Mouse (Mus musculus) adrenal gland, postnatal 10 days (tissue): ENCODE measurements at regions not wholly inside any gene's neighbourhood (a gene's known extent, or its start where the extent isn't known, plus 50 kb on each side); places are given as distances from the start of the nearest gene placed in this dataset.

Experiments
- DNase-seq: peaks from one replicate; pipeline ENCODE4 v3.0.0; 2021; ENCODE audit warnings: mixed read lengths

- peak; percentile 8 for DNase-seq
These were observed 745.9 kb downstream of the Tmem182 start for GRCm38 (mm10) chr1:41551271-41551670.

GRCm38 (mm10) chr1:41555607-41556006, 750.2 kb downstream of the Tmem182 start:
- DNase-seq, result peak; percentile 65

DNA sequence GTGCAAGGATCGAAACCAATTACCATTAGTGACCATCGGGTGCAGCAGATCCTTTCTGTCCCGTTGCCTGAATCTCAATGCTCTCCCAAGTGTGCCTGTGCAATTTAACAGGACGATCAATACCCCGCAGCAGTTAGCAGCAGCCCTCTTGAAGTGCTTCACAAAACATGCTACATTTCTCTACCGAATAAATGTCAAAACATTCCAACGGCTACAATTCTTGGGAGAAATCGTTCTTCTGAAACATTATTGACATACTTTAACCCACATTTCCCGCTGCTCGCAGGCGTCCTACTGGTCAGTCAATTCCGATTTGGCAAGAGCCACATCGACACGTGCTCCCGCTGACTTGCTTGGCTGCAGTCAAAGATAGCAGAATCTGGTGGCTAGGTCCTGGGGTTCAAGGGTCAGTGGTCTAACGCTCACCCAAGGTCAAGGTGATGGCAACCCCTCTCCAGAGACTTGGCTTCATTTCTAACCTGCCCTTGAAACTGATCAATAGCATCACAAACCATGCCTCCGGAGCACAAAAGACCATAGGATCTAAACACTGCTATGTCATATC, 753.8 kb downstream of the Tmem182 start:
- DNase-seq, result no peak

GRCm38 (mm10) chr1:41559991-41560390, 754.6 kb downstream of the Tmem182 start:
- DNase-seq, result no peak

GRCm38 (mm10) chr1:41603471-41603870, 798.1 kb downstream of the Tmem182 start:
- DNase-seq, result no peak

DNA sequence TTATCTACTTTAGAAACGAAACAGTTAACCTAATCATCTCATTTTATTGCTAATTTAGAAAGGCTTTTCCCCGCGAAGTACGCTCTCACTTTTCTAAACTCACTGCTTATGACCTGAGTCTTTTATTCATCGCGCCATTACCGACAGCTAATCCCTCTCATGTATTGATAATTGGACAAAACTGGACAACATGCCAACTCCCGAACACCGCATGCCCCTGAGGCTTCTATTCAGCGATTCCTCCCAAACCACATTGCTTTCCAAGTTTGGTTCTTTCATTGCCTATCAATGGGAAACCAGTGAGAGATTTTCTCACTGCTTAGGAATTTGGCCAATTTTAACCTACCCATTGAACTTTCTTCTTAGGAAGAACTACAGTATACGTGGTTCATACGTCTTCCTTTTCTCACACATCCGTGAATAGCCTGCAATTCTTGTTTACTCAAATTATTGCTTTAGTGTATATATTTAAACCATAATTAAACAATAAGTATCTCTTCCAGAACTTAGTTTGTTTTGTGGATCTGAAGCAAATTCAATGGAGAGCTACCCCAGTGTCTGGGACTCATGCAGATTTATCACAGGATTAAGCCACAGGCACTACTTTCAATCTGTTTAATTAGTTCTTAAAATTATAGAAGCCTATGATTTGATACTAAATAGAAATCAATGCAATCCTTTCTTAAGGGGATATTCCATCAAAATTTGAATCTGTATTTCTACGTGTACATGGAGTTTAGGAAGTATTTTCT, 799.8 kb downstream of the Tmem182 start:
- no peak for DNase-seq

GRCm38 (mm10) chr1:41605748-41606131, 800.3 kb downstream of the Tmem182 start:
- no peak for DNase-seq

- no peak for DNase-seq
These were observed 805.4 kb downstream of the Tmem182 start for GRCm38 (mm10) chr1:41610783-41611182.

- no peak for DNase-seq
These were observed 846.4 kb downstream of the Tmem182 start for GRCm38 (mm10) chr1:41651804-41652203.

- DNase-seq, result no peak
These were observed 846.8 kb downstream of the Tmem182 start for GRCm38 (mm10) chr1:41652210-41652609.

DNA sequence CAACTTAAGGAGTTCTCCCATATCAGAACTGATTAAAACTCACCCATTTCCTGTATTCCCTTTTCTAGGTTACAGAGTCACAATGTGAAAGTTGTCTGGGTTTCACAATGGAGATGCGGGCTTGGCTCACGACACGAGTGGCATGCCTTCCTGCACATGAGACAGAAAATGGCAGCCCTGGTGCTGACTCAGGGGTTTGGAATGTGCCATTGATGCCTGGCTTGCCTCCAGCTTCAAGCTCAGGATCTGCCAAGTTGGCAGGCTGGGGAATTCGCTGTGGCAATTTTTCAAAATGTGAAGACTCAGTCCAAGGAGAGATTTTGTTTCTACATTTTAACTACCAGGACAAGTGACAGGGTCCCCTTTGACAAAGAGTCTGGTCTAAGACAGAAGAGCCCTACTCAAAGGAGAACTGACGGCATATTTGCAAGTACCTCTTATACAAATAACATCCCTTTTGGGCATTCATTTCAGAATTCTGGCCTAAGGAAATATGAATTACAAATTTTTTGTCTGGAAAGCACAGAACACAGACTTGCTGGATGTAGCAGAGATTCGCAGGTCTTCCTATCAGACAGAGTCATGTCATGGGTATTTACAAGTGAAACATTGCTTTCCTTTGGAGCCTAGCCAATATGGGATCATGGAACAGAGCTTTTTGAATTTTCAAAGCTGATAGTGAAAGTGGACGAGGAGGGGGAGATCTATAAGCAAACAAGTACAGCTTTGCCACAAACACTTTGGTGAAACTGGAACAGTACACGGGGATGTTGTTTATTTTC, 847.4 kb downstream of the Tmem182 start:
- DNase-seq, result peak; percentile 89

- DNase-seq, result no peak
These were observed 868.7 kb downstream of the Tmem182 start for GRCm38 (mm10) chr1:41674086-41674485.

- DNase-seq, result no peak
These were observed 869.9 kb downstream of the Tmem182 start for GRCm38 (mm10) chr1:41675345-41675744.

- no peak for DNase-seq
These were observed 900.3 kb downstream of the Tmem182 start for GRCm38 (mm10) chr1:41705692-41706091.

GRCm38 (mm10) chr1:41742644-41743331, 937.4 kb downstream of the Tmem182 start:
- no peak for DNase-seq

- DNase-seq, result no peak
These were observed 937.9 kb downstream of the Tmem182 start for GRCm38 (mm10) chr1:41743332-41743710.

DNA sequence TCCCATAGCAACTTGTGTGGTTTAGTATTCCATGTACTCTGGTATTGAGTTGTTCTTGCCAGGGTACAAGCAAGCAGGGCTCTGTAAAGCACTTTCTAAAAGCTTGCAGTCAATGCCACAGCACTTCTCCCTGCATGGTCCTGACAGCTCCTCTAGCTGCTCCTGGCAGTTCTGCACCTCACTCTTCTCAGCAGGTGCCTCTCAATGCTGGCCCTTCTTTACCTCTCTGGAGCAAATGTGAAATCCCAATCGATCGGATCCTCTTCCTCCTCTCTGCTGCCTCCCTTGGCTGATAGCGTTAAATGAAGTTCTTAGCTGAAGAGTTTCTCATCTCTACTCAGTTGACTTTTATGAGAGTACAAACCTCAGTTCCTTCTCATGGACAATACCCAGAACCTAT, 939.1 kb downstream of the Tmem182 start:
- DNase-seq, result no peak

DNA sequence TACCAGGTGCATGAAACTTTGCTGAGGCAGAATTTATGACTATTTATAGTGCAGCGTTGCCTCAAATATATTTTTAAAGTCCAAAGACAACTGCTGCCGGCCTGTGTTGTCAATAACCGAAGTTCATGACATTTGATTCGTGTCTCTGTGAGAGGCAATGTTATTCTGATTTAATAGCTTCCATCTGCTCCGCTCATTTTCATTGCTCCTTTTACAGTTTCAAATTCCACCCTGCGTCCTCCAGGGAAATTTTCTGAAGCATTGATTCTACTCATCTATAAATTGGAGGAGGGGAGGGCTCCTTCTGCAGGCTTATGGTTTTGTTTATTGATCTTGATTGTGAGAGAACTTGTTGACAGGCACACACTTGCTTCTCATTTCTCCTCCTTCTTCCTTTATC, 936.2 kb upstream of the Pou3f3 start:
- no peak for DNase-seq
